Mouse (Mus musculus): ENCODE measurements around the gene Cav1.
A peak's percentile ranks its signal among the peaks of the same experiment; 100 is the strongest.

Cav1 gene

GRCm38 (mm10) chr6:17305954-17306601 lies at the start of gene Cav1:
Gene Cav1, plus strand, starts transcription at chr6:17306335.
- peak; percentile 82 to 83 for DNase-seq (ENCODE audit: low spot score in 2 of 2)

- no peak for DNase-seq (ENCODE audit: low spot score in 2 of 2)
These were observed 48.0 kb upstream of the Cav1 start for GRCm38 (mm10) chr6:17258142-17258541.

DNA sequence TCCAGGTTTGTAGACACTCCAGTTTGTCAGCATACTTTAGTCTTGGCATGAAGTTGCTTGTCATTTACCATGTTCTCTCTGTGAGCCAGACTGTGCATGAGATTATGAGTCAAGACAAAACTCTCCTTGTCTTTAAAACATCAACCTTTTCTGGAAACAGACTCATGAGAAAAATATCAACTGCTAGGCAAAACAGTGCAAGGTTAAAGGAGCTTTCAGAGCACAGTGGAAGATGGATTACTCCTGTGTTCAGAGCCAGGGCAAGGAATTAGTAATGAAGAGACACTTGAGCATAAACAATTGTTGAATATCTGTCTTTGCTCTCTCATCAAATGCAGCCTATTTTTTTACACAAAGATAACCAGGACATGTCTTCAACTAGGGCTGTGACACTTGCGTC lies 47.2 kb upstream of the Cav1 start:
- DNase-seq (ENCODE audit: low spot score in 2 of 2) = no peak

- DNase-seq (ENCODE audit: low spot score in 2 of 2) = no peak
These were observed 43.3 kb upstream of the Cav1 start for GRCm38 (mm10) chr6:17262786-17263185.

DNA sequence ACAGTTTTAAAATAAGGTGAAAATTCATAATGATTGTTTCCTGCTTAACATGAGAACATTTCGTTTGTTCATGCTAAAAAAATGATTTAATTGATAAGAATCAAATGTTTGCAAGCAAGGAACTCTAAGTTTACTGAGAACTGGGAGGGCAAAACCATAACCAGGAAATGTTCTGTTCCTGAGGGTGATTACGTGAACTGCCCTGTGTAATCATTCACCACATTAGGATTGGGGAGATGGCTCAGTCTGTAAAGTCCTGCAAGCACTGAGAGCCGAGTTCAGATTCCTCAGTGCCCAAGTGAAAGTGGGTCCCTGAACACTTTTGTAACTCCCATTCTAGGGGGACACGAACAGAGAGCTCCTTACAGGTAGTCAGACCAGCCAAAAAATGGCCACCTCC lies 41.1 kb upstream of the Cav1 start:
- DNase-seq (ENCODE audit: low spot score in 2 of 2) = no peak

DNA sequence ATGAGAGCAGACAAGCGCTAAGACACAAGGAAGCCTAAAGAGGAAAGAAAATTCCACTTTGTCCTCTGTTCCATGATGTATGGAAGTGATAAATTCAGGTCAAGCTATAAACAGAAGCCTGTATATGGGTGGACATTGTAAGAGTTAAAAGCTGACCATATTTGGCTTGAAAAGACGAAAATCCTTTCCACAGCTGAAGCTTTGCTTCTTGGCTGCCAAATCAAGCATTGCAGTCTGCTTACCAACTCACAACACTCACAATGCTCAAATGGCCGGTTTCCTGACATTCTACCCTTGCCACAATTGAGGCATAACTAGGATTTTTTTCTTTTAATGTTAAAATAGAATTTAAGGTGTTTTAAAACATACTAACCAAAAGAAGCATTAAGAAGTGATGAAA lies 39.7 kb upstream of the Cav1 start:
- no peak for DNase-seq (ENCODE audit: low spot score in 2 of 2)

- DNase-seq (ENCODE audit: low spot score in 2 of 2) = no peak
These were observed 27.8 kb upstream of the Cav1 start for GRCm38 (mm10) chr6:17278366-17278765.

GRCm38 (mm10) chr6:17280939-17281756 lies 25.0 kb upstream of the Cav1 start, which contains the start of gene Cav2:
Gene Cav2, plus strand, starts transcription at chr6:17281185.
- peak; percentile 53 to 61 for DNase-seq (ENCODE audit: low spot score in 2 of 2)

DNA sequence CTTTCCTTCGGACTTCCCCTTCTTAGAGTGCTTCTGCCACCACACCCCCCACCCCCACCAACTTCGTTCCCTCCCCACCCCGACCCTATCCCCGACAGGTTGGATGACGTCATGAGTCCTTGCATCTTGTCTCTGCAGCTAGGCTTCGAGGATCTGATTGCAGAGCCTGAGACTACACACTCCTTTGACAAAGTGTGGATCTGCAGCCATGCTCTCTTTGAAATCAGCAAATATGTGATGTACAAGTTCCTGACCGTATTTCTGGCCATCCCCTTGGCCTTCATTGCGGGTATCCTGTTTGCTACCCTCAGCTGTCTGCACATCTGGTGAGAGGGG lies 24.4 kb upstream of the Cav1 start:
- DNase-seq (ENCODE audit: low spot score in 2 of 2) = no peak

GRCm38 (mm10) chr6:17282159-17282558 lies 24.0 kb upstream of the Cav1 start:
- DNase-seq (ENCODE audit: low spot score in 2 of 2) = no peak

DNA sequence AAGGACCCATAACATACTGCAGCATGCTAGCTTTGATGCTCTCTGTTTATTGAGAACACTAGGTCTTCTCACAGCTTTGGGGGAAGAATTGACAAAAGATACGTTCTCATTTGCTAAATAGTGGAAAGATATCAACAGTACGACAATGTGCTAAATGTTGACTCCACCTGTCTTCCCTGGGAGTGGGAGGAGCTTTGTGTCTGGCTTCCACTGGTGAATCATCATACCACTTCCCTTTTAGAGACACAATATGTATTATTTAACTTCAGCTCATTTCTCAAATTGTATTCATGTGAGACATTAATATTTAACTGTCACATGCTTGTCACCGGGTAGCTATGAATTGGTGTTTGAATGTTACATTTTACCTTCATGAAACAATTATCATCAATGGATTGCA lies 22.3 kb upstream of the Cav1 start:
- DNase-seq (ENCODE audit: low spot score in 2 of 2) = no peak

DNA sequence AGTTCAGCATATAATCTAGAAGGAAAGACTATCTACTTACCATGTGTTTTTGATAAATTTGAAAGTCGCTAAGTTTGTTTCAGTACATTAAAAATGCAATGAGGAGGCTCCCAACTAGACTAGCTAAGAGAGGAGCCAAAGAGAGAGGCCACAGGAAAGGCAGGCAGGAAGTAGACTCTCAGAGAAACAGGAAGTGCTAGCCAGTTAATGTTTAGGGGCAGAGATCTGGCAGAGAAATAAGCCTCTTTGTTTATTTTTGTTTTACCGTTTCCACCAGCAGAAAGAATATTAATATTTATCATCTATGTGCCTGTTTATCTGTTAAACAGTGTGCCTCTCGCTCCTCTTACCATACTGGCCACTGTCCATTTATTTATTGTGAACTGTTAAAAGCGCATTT lies 19.8 kb upstream of the Cav1 start:
- DNase-seq (ENCODE audit: low spot score in 2 of 2) = no peak

GRCm38 (mm10) chr6:17295116-17295515 lies 11.0 kb upstream of the Cav1 start:
- no peak for DNase-seq (ENCODE audit: low spot score in 2 of 2)

DNA sequence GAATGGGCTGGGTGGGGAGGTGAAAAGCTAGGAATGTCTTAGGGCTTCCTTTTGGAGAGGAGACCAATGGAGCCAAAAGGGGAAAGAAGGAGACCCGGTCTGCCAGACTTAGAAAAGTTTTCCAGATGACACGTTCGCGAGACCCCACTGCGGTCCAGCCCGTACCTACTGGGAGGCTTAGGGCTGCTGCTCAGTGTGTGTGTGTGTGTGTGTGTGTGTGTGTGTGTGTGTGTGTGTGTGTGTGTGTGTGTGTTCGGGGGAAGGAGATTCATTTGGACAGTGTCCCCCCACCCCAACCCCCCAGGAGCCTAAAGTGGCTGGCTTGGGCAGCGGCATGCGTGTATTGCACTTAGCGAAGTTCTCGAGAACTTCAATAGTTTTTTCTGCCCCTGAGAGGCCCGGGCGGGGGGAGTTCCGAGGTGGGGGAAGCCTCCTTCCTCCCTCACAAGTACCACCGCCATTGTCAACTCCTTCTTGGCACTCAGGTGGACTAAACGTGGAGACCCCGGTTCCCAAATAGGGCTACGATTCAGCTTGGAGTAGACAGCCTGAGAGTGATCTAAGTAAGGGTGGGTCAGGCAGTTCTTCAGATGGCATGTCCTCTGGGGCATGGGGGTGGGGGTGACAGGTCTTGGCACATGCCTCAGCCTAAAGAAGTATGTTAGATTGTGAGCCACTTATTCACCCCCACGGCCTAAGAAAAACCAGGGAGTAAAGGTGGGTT lies 629 bp downstream of the Cav1 start:
- DNase-seq (ENCODE audit: low spot score in 2 of 2) = peak in 1 of 2 experiments; percentile 31

DNA sequence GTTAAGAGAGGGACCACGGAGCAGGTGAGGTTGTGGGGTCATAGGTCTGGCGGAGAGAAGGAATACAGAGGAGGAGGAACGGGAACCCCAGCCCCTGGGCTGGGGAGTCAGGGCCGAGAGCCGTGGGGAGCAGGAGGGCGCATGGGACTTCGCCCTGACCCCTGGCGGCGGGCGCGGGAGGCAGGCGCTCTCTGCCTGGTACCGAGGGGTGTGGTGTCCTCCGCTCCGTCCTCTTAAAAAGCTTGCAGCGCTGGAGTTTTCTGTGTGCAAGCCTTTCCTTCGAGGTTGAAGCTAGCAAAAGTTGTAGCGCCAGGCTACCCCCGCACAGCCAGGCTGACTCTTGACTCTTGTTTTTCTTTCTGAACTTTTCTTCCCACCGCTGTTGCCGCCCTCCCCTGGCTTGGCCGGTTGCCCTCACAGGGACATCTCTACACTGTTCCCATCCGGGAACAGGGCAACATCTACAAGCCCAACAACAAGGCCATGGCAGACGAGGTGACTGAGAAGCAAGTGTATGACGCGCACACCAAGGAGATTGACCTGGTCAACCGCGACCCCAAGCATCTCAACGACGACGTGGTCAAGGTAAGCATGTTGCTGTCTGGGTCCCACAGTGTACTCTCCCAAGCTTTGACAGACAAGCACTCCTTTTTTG lies 1.5 kb downstream of the Cav1 start:
- peak; percentile 48 to 68 for DNase-seq (ENCODE audit: low spot score in 2 of 2)

- no peak for DNase-seq (ENCODE audit: low spot score in 2 of 2)
These were observed 2.5 kb downstream of the Cav1 start for GRCm38 (mm10) chr6:17308661-17309060.

DNA sequence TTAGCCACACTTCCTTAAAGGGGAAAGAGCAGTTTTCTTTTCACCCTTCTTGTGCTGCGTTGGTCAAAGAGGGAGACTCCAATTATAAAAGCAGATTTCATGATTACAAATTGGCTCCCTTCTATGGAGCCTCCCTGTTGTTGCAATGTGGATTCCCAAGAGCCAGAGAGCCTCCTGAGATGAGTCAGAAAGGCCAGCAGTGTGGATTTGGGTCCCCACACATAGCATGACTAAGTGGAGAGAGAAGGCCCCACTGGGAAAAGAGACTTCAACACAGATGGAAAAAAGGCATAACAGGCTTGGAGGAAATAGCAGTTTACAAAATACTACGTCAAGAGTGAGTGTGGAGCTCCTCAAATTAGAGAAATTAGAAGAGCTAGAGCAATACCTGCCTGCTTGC lies 3.1 kb downstream of the Cav1 start:
- no peak for DNase-seq (ENCODE audit: low spot score in 2 of 2)

DNA sequence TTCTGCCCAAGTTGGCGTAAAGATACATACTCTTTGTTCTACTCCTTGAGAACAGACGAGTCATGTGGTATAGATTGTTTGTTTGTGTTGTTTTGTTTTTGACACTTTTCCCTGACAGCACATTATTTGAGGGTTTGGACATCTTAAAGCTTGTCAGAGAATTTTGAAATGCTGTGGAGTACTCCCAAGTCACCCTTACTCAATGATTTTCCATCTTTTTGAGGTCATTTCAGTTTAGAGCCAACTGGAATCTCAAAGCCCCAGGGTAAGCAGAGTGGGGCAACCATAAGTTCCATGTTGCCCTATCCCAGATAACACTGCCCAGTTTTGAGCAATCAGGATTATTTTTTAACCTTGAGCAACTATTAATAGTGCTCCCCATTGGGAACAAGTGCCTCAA lies 8.1 kb downstream of the Cav1 start:
- no peak for DNase-seq (ENCODE audit: low spot score in 2 of 2)

GRCm38 (mm10) chr6:17314659-17315616 lies 8.8 kb downstream of the Cav1 start:
- no peak for DNase-seq (ENCODE audit: low spot score in 2 of 2)

DNA sequence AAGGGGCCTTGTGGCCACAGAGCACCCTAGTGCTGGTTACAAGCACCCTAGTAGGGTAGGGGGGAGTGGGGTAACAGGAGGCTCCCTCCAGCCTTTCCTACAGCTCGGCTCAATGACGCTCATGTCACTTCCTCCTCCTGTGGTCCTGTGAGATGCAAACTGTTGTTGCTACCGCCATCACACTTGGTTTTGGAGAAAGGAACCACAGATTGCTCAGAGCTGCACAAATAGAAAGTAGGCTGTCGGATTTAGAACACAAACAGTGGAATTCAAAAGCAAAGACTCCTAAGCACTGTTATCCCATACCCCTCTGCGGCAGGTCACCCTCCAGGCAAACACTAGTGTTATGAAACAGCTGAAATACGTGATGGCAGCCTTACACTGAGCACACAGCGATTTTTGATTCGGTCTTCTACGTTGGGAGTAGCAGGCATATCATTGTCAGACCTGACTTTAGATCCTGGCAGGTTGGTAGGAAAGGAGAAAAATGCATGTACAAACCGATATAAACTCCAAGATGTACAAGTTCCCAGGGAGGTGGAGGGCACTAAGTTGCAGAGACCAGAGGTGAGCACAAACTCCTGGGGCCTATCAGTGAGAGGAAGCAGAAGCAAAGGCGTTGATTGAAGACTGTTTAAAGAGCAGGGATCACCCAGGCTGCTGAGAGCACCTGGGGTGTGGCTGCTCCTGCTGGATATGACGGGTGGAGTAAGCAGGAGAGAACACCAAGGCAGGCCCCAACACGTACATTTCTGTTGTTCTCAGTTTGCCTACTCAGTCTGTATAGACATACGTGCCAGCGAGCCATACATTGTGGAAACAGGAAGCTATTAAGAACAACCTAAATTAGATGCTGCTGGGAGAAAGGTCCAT lies 10.4 kb downstream of the Cav1 start:
- no peak for DNase-seq (ENCODE audit: low spot score in 2 of 2)
